Mouse (Mus musculus) hindbrain, embryonic 16.5 days (tissue): ENCODE data around the gene Cldn4. TPM values are rescaled to one million over a fixed set of nuclear protein-coding genes. Genes with fewer than 3 reads are reported as not detected.

ENCODE experiments used
- ATAC-seq: fragments of 200-750 bp; cut with Nextera tagmentation; 2 replicates; pipeline ENCODE4 v1.8.0; 2017; ENCODE audit warnings: moderate TSS enrichment, moderate library complexity
- H3K27ac ChIP-seq: fragments of 300-500 bp; sonication (generic); 2 replicates; pipeline ENCODE4 v1.5.1; 2014; ENCODE audit warnings: low read depth, mild to moderate bottlenecking, control low read depth, low read length, moderate library complexity
- H3K27me3 ChIP-seq: fragments of 300-500 bp; sonication (generic); replicated peaks from 2 replicates; pipeline ENCODE4 v1.6.1; 2014; ENCODE audit warnings: low read length; ENCODE audit not compliant: control insufficient read depth, insufficient read depth
- H3K36me3 ChIP-seq: fragments of 300-500 bp; sonication (generic); 2 replicates; pipeline ENCODE4 v1.6.1; 2014; ENCODE audit warnings: mild to moderate bottlenecking, low read length, moderate library complexity, mixed read lengths; ENCODE audit not compliant: control insufficient read depth, insufficient read depth
- H3K4me1 ChIP-seq: fragments of 300-500 bp; sonication (generic); 2 replicates; pipeline ENCODE4 v1.6.1; 2014; ENCODE audit warnings: low read depth, low read length; ENCODE audit not compliant: control insufficient read depth, insufficient read depth
- H3K4me2 ChIP-seq: fragments of 300-500 bp; sonication (generic); 2 replicates; pipeline ENCODE4 v1.6.1; 2014; ENCODE audit warnings: mild to moderate bottlenecking, low read length, control low read depth, moderate library complexity
- H3K4me3 ChIP-seq: fragments of 300-500 bp; sonication (generic); 2 replicates; pipeline ENCODE4 v1.5.1; 2014; ENCODE audit warnings: mild to moderate bottlenecking, low read length, control low read depth, moderate library complexity
- H3K9ac ChIP-seq: fragments of 300-500 bp; sonication (generic); 2 replicates; pipeline ENCODE4 v1.6.1; 2014; ENCODE audit warnings: low read depth, mild to moderate bottlenecking, control low read depth, low read length, moderate library complexity
- H3K9me3 ChIP-seq: fragments of 300-500 bp; sonication (generic); 2 replicates; pipeline ENCODE4 v1.6.1; 2014; ENCODE audit warnings: mild to moderate bottlenecking, low read length, moderate library complexity; ENCODE audit not compliant: control insufficient read depth
- WGBS: fragments of 180-500 bp; shearing (Covaris S2); extraction: QIAGEN DNeasy Blood & Tissue Kit; methylation state at CpG from one replicate; pipeline ENCODE4 v1.1.7; 2014; 5-methylcytosine and 5-hydroxymethylcytosine counted together
- polyA plus RNA-seq: library from polyadenylated mRNA; unstranded; fragments of >200 nt; fragmentation: Nextera tagmentation; extraction: Ambion mirVana; gene quantifications from 2 replicates; pipeline ENCODE4 v1.2.1, GENCODE M21; 2015

The Cldn4 gene
- polyA plus RNA-seq, 1 experiment from 2014 or later = not detected

DNA sequence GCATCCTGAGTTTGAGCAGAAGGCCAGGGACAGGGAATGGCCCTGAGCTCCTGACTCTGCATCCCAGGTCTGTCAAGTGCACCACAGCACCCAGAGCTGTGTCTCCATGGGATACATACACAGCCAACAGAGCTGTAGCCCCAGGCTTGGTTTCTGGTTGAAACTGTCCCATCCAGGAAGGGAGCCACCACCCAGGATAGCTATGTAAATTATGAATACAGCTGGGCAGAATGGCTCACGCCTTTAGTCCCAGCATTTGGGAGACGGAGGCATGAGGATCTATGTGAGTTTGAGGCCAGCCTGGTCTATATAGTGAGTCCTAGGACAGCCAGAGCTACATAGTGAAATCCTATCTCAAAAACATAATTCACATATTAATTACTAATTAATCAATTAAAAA lies 16.7 kb downstream of the Cldn4 start:
- no peaks in the 10 kb centered on the region for H3K9me3 ChIP-seq
- no peak overlapping the region for H3K4me3 ChIP-seq
- no peak overlapping the region for H3K27ac ChIP-seq
- H3K4me2 ChIP-seq = no peak overlapping the region
- no peaks in the 10 kb centered on the region for H3K27me3 ChIP-seq
- no peak overlapping the region for H3K9ac ChIP-seq
- WGBS = 89% methylated on average over 2 of the region's 2 CpGs
- H3K4me1 ChIP-seq = peaks cover 6% of the 10 kb centered on the region; the same call in 1 of the 2 replicates
- ATAC-seq = no peak
- H3K36me3 ChIP-seq = no peaks in the 10 kb centered on the region

DNA sequence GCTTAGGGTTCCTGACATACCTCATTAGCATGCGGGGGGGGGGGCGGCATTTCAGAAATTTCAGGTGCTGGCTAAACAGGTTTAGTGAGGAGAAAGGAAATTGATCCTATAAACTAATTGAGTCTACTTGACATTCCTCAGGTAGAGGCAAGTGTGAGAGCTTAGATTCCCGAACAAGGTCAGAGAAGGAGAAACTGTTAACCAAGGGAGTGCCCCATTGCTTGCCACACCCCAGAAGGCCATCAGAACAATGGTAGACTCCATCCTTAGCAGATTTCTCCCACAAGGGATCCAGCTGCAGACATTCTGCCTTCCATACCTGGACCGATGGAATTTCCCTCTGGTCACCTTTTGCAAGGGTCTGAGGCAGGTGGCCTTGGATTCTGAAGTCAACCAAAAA lies 20.0 kb downstream of the Cldn4 start:
- 92% methylated on average over 4 of the region's 4 CpGs for WGBS
- no peaks in the 10 kb centered on the region for H3K27me3 ChIP-seq
- no peak for ATAC-seq

GRCm38 (mm10) chr5:134923141-134923540 lies 23.6 kb downstream of the Cldn4 start:
- no peak overlapping the region for H3K4me2 ChIP-seq
- no peak overlapping the region for H3K4me3 ChIP-seq
- no peaks in the 10 kb centered on the region for H3K27me3 ChIP-seq
- H3K36me3 ChIP-seq = no peaks in the 10 kb centered on the region
- no peak overlapping the region for H3K9ac ChIP-seq
- WGBS = 57% methylated on average over 6 of the region's 6 CpGs
- no peak overlapping the region for H3K27ac ChIP-seq
- no peaks in the 10 kb centered on the region for H3K4me1 ChIP-seq
- H3K9me3 ChIP-seq = no peaks in the 10 kb centered on the region
- ATAC-seq = no peak

More for the DNA sequence above, 20.0 kb downstream of the Cldn4 start:
- Histone ChIP-seq H3K9me3 (no peaks in the 10 kb centered on the region), H3K36me3 (no peaks in the 10 kb centered on the region), H3K4me3 (no peak overlapping the region), H3K9ac (no peak overlapping the region), H3K4me1 (no peaks in the 10 kb centered on the region), H3K4me2 (no peak overlapping the region), H3K27ac (no peak overlapping the region)

DNA sequence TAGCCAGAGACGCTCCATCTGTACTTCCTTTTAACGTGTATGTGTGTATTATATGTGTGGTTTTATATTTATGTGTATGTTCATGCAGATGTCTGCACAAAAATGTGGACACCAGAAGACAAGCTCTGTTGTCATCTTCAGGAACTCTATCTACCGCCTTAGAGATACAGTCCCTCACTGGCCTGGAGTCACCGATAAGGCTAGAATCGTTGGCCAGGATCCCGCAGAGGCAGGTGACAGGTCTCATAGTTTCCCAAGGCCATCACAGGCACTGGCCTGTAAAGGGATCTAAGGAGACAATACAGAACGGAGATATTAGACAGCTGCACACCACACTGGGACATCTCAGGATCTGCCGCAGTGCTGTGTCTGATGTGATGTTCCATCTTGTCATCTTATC lies 25.6 kb downstream of the Cldn4 start:
- Histone ChIP-seq H3K36me3 (no peaks in the 10 kb centered on the region), H3K4me1 (no peaks in the 10 kb centered on the region), H3K4me3 (no peak overlapping the region), H3K9me3 (no peaks in the 10 kb centered on the region), H3K27ac (no peak overlapping the region), H3K4me2 (no peak overlapping the region), H3K27me3 (no peaks in the 10 kb centered on the region), H3K9ac (no peak overlapping the region)
- no peak for ATAC-seq
- WGBS = 85% methylated on average over 8 of the region's 8 CpGs

DNA sequence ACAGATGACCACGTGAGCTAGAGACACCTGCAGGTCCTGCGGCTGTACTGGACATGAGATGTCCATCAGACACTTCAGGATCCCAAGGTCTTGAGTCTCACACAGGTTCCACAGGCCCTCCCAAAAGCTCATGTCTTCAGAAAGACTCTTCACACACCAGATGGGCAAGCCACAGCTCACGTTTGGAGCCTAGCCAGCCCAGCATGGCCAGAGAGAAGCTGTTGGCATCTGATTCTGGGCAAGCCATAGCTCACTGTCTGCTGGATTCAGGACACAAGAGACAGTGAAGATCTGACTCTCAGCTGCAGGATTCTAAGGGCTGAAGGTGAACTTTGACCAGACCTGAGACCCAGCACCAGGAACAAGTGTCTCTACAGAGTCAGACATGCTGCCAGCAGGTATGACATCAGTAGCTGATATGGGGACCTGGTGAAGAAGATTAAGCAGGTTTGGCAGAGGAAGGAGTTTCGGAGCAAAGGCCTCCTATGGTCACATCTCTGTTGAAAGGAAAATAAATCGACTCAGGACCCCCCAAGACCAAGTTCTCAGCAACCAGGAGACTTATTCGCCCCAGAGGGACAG lies 26.5 kb downstream of the Cldn4 start:
- Histone ChIP-seq H3K4me2 (no peak overlapping the region), H3K9me3 (no peaks in the 10 kb centered on the region), H3K27ac (no peak overlapping the region), H3K27me3 (no peaks in the 10 kb centered on the region), H3K36me3 (no peaks in the 10 kb centered on the region), H3K9ac (no peak overlapping the region), H3K4me1 (no peaks in the 10 kb centered on the region), H3K4me3 (no peak overlapping the region)
- WGBS = 72% methylated on average over 6 of the region's 6 CpGs
- ATAC-seq = no peak

DNA sequence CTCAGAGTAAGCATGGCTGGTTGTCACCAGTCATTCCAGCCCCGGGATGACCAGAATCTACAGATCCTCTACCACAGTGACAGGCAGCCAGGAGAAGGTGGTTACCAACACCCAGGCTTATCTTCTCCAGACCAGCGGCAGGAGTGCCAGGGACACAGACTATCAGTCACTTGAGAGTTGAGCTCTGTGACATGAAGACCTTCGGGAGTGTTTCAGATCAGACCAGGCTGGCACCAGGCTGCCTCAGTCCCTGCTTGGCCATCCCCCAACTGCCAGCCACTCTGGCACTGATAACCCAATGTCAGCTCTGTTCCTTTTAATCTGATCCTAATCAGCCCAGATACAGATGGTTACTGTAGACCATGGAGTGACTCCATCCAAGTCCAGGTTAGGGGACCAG lies 27.6 kb downstream of the Cldn4 start:
- no peak overlapping the region for H3K9ac ChIP-seq
- 89% methylated on average over 3 of the region's 3 CpGs for WGBS
- no peak overlapping the region for H3K4me3 ChIP-seq
- no peaks in the 10 kb centered on the region for H3K36me3 ChIP-seq
- H3K4me2 ChIP-seq = no peak overlapping the region
- ATAC-seq = no peak
- no peaks in the 10 kb centered on the region for H3K27me3 ChIP-seq
- H3K9me3 ChIP-seq = no peaks in the 10 kb centered on the region
- no peak overlapping the region for H3K27ac ChIP-seq
- H3K4me1 ChIP-seq = no peaks in the 10 kb centered on the region

DNA sequence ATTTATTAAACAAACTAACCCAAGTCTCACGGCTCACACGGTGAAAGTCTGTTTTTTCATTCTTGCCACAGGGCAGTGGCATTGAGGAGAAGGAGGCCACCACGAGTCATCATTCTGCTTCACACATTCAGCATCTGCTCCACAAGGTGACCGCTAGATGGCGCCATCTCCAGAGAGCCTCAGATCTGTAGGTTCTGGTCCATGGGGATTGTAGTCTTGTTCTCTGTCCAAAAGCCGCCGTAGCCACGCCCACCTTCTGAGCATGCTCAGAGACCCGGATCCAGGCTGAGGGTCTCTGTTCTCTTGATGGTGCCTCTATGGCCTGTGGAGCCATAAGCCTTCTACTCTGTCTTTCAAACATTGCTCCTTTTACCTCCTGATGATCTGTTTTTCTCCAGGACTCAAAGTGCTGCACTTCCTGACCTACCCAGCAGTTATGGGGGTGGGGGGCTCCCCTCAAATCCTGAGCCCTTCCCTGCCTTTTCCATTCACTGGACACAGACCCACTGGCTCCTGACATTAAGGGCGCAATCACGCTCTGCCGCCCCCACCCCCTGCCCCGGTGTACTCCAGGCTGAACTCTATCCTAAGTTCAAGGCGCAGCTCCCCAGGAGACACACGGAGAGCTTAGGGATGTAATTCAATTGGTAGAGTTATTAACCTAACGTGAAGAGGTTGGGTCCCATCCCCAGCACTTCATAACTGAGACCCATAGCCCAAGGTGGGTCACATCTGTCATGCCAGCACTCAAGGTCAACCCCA lies 28.5 kb downstream of the Cldn4 start:
- H3K4me3 ChIP-seq = no peak overlapping the region
- no peaks in the 10 kb centered on the region for H3K9me3 ChIP-seq
- no peak overlapping the region for H3K9ac ChIP-seq
- no peaks in the 10 kb centered on the region for H3K27me3 ChIP-seq
- no peak overlapping the region for H3K27ac ChIP-seq
- no peak for ATAC-seq
- WGBS = 49% methylated on average over 16 of the region's 16 CpGs
- H3K4me1 ChIP-seq = no peaks in the 10 kb centered on the region
- no peak overlapping the region for H3K4me2 ChIP-seq
- no peaks in the 10 kb centered on the region for H3K36me3 ChIP-seq

GRCm38 (mm10) chr5:134915311-134915710 lies 31.4 kb downstream of the Cldn4 start, which contains the start of gene Cldn13:
Gene Cldn13 (minus strand): TSS chr5:134915526.
- ATAC-seq = no peak
- 84% methylated on average over 8 of the region's 8 CpGs for WGBS

DNA sequence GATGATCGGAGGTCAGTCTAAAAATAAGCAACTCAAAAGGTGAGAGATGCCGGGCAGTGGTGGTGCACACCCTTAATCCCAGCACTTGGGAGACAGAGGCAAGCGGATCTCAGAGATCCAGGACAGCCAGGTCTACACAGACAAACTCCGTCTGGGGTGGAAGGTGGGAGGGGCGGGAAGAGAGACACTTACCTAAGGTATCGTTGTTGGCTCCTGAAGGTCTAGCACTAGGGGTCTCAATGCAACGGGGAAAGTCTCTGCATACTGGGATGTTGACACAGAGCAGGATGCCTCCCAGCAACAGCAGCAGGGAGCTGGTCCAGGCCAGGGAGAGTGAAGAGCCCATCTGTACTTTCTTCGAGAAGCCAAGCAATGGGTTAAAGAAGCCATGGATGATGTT lies 32.2 kb downstream of the Cldn4 start:
- no peak overlapping the region for H3K4me2 ChIP-seq
- no peak overlapping the region for H3K4me3 ChIP-seq
- H3K9ac ChIP-seq = no peak overlapping the region
- H3K36me3 ChIP-seq = no peaks in the 10 kb centered on the region
- no peak overlapping the region for H3K27ac ChIP-seq
- no peaks in the 10 kb centered on the region for H3K4me1 ChIP-seq
- H3K27me3 ChIP-seq = no peaks in the 10 kb centered on the region
- H3K9me3 ChIP-seq = no peaks in the 10 kb centered on the region
- ATAC-seq = no peak
- WGBS = 88% methylated on average over 8 of the region's 8 CpGs

More at GRCm38 (mm10) chr5:134915311-134915710, 31.4 kb downstream of the Cldn4 start, which contains the start of gene Cldn13:
- Histone ChIP-seq H3K4me3 (no peak within 1 kb of the TSS), H3K27ac (no peak within 1 kb of the TSS), H3K36me3 (no peaks in the 10 kb centered on the region), H3K4me2 (no peak within 1 kb of the TSS), H3K9ac (no peak within 1 kb of the TSS), H3K9me3 (no peaks in the 10 kb centered on the region), H3K4me1 (no peaks in the 10 kb centered on the region), H3K27me3 (no peaks in the 10 kb centered on the region)
